In the genomic region with DNA sequence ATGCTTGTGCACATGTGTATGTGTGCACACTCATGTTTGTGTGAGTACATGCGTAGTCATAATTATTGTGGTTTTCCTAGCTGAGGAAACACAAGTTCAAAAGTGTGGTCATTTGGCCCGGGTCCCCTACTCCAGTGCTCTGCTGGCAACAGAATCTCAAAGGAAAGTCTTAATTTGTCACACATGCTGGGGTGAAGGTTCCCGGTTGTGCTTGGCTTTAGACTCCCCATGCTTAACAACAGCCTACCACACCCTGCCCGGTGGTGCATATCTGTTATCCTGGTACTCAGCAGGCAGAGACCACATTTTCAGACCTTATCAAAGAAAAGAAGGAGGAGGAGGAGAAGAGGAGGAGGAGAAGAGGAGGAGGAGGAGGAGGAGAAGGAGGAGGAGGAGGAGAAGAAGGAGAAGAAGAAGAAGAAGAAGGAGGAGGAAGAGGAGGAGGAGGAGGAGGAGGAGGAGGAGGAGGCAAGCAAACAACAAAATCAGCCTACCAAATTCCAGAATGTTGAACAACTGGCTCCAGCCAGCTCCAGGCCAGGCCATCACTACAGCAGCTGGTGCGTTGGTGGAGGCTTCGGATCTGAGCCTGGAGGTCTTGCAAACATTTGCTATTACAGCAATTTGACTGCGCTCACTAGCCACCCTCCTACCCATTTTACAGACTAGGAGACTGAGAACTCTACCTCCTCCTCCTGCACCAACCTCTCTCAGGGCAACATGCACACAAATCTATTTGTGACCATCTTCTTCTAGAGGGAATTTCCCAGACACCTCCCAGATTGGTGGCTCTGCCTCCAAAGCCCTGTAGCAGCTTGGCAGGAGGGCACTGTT, we compare ENCODE assay signal across 10 mouse cellular contexts. TPM values are rescaled to one million over a fixed set of nuclear protein-coding genes. Genes with fewer than 3 reads are reported as not detected.
DNase-seq lines count a peak whose midpoint lies in the region; ATAC-seq and TF ChIP-seq lines count a peak whose summit lies in the region.
"Had no signal": no experiment of that assay in that cellular context is flagged by ENCODE, and none has a peak within 500 bp of the region (broad histone marks: within the 10 kb centered on the region; RNA-seq: fewer than 3 reads in every experiment).

No protein-coding gene starts in this region.

- no peak for ATAC-seq in heart, embryonic 11.5 days (replicated peaks; ENCODE audit: insufficient number of reproducible peaks, low FRiP score, low TSS enrichment)
- ATAC-seq in liver, embryonic 11.5 days (replicated peaks; ENCODE audit: low FRiP score) = peak; percentile 85

- H3K79me3 ChIP-seq in C2C12 (ENCODE audit: low read depth) = no peaks in the 10 kb centered on the region

- H3K27me3 ChIP-seq in heart, embryonic 11.5 days (ENCODE audit: control insufficient read depth, insufficient read depth, low read length) = no peaks in the 10 kb centered on the region
- H3K27me3 ChIP-seq in C2C12 (ENCODE audit: control insufficient read depth, insufficient read depth, insufficient read length) = no peaks in the 10 kb centered on the region
- H3K27me3 ChIP-seq in liver, embryonic 11.5 days (replicated peaks; ENCODE audit: control insufficient read depth, insufficient read depth, low read length) = no peaks in the 10 kb centered on the region
- no peaks in the 10 kb centered on the region for H3K27me3 ChIP-seq in thymus, adult 2 months (ENCODE audit: control insufficient read depth, insufficient read depth, low read length)

- 46% methylated on average over 7 of the region's 7 CpGs for WGBS in heart, embryonic 11.5 days (ENCODE audit: insufficient replicate concordance)
- WGBS in liver, embryonic 11.5 days = 54% methylated on average over 7 of the region's 7 CpGs
- 53% methylated on average over 7 of the region's 7 CpGs for WGBS in thymus, adult 2 months

- H3K36me3 ChIP-seq in heart, embryonic 11.5 days (ENCODE audit: control insufficient read depth, insufficient read depth, low read length) = no peaks in the 10 kb centered on the region
- no peaks in the 10 kb centered on the region for H3K36me3 ChIP-seq in C2C12 (ENCODE audit: control insufficient read depth, insufficient read depth)
- H3K36me3 ChIP-seq in liver, embryonic 11.5 days (ENCODE audit: control insufficient read depth, insufficient read depth, low read length) = no peaks in the 10 kb centered on the region
- no peaks in the 10 kb centered on the region for H3K36me3 ChIP-seq in thymus, adult 2 months (ENCODE audit: control insufficient read depth, insufficient read depth, low read length)

- DNase-seq in heart, adult 11 months = peak; percentile 97
- DNase-seq in heart, adult 9 months (ENCODE audit: low spot score in 2 of 2) = peak; percentile 66 to 70
- DNase-seq in liver, embryonic 11.5 days (ENCODE audit: low spot score) = no peak
- DNase-seq in thymus, adult 2 months = no peak
- DNase-seq in cerebellum, adult 18-20 months = no peak
- no peak for DNase-seq in left cerebral cortex, adult 9 months (ENCODE audit: low spot score in 2 of 2)
- DNase-seq: spleen, adult 18-20 months had no signal

- H3K9me3 ChIP-seq in heart, embryonic 11.5 days (replicated peaks; ENCODE audit: control insufficient read depth, low read length) = no peaks in the 10 kb centered on the region
- no peaks in the 10 kb centered on the region for H3K9me3 ChIP-seq in liver, embryonic 11.5 days (ENCODE audit: control insufficient read depth, low read length)

- no peak for TF ChIP-seq POLR2A in thymus, adult 2 months (IDR thresholded peaks at IDR 0.05; ENCODE audit: control insufficient read depth, extremely low read depth, insufficient read depth, low read length, poor library complexity)

- H3ac ChIP-seq in C2C12 (ENCODE audit: control insufficient read depth, insufficient read length, low read depth) = no peak overlapping the region

- no peak for TF ChIP-seq CTCF in C2C12 (IDR thresholded peaks at IDR 0.05; ENCODE audit: control insufficient read depth, insufficient read depth, insufficient read length)
- TF ChIP-seq CTCF in thymus, adult 2 months (IDR thresholded peaks at IDR 0.05; ENCODE audit: borderline replicate concordance, control insufficient read depth, extremely low read depth, insufficient read depth, low read length, poor library complexity) = no peak

- H3K4me1 ChIP-seq in heart, embryonic 11.5 days (ENCODE audit: control insufficient read depth, insufficient read depth, low read length) = peaks cover 14% of the 10 kb centered on the region
- peaks cover 26% of the 10 kb centered on the region for H3K4me1 ChIP-seq in liver, embryonic 11.5 days (replicated peaks; ENCODE audit: control insufficient read depth, insufficient read depth, low read length)
- H3K4me1 ChIP-seq in thymus, adult 2 months (replicated peaks; ENCODE audit: control insufficient read depth, insufficient read depth, low read length) = no peaks in the 10 kb centered on the region

- H3K4me2 ChIP-seq in heart, embryonic 11.5 days = no peak overlapping the region
- H3K4me2 ChIP-seq in liver, embryonic 11.5 days = no peak overlapping the region

- no peak overlapping the region for H3K27ac ChIP-seq in heart, embryonic 11.5 days (ENCODE audit: low read depth, low read length)
- no peak overlapping the region; the same call in 1 of the 2 replicates for H3K27ac ChIP-seq in liver, embryonic 11.5 days (ENCODE audit: low read depth, low read length)
- no peak overlapping the region for H3K27ac ChIP-seq in thymus, adult 2 months (ENCODE audit: control insufficient read depth, insufficient read depth, low read length)

- no peak overlapping the region for H3K9ac ChIP-seq in heart, embryonic 11.5 days (ENCODE audit: low read depth, low read length)
- H3K9ac ChIP-seq in liver, embryonic 11.5 days (ENCODE audit: low read depth, low read length) = no peak overlapping the region

- no peaks in the 10 kb centered on the region for H3K79me2 ChIP-seq in C2C12 (ENCODE audit: control insufficient read depth, insufficient read depth)

- H3K4me3 ChIP-seq in heart, embryonic 11.5 days (ENCODE audit: low read depth, low read length) = no peak overlapping the region
- H3K4me3 ChIP-seq in C2C12 (ENCODE audit: insufficient read depth, poor library complexity, severe bottlenecking) = no peak overlapping the region
- no peak overlapping the region for H3K4me3 ChIP-seq in liver, embryonic 11.5 days (ENCODE audit: low read depth, low read length)
- H3K4me3 ChIP-seq in thymus, adult 2 months (ENCODE audit: control insufficient read depth, insufficient read depth, low read length) = no peak overlapping the region

TF ChIP-seq in C2C12, 6 proteins besides CTCF, POLR2A, EP300 and RAD21:
- TF ChIP-seq USF1 (IDR thresholded peaks at IDR 0.05; ENCODE audit: low read depth) = no peak
- TF ChIP-seq MYOD1 (IDR thresholded peaks at IDR 0.05; ENCODE audit: control insufficient read depth, insufficient read length, low read depth) = peak; percentile 13
- no peak for TF ChIP-seq CEBPB (IDR thresholded peaks at IDR 0.05; ENCODE audit: low read depth)
- TF ChIP-seq FOSL1 (IDR thresholded peaks at IDR 0.05; ENCODE audit: insufficient read depth, low read length, poor library complexity, severe bottlenecking) = peak; percentile 41
- TF ChIP-seq MAX (IDR thresholded peaks at IDR 0.05) = no peak

RNA-seq across cellular contexts. Expression of a gene that starts 5.5 kb away (rescaled TPM):
- not detected in 2 replicates for polyA plus RNA-seq in heart, embryonic 11.5 days (2014; fragmentation: Nextera tagmentation; extraction: Ambion mirVana)
- polyA plus RNA-seq in C2C12 (2012; fragmentation: generic; extraction: Trizol) = 0.06 TPM
- not detected in 2 replicates for polyA plus RNA-seq in liver, embryonic 11.5 days (2014; fragmentation: Nextera tagmentation; extraction: Ambion mirVana)
- polyA plus RNA-seq in thymus, adult 2 months (2012; rRNA removed) = 0.22 TPM in 1 of 2 replicates, not detected in the other

RNA-seq across cellular contexts. Expression of a gene that starts 17.2 kb away (rescaled TPM):
- not detected in 2 replicates for polyA plus RNA-seq in heart, embryonic 11.5 days (2014; fragmentation: Nextera tagmentation; extraction: Ambion mirVana)
- not detected for polyA plus RNA-seq in C2C12 (2012; fragmentation: generic; extraction: Trizol)
- not detected in 2 replicates for polyA plus RNA-seq in liver, embryonic 11.5 days (2014; fragmentation: Nextera tagmentation; extraction: Ambion mirVana)
- polyA plus RNA-seq in thymus, adult 2 months (2012; rRNA removed) = 1.1 and 1.4 TPM in 2 replicates

RNA-seq across cellular contexts. Expression of a gene that starts 21.0 kb away (rescaled TPM):
- polyA plus RNA-seq in heart, embryonic 11.5 days (2014; fragmentation: Nextera tagmentation; extraction: Ambion mirVana) = 55.5 and 56.4 TPM in 2 replicates
- polyA plus RNA-seq in C2C12 (2012; fragmentation: generic; extraction: Trizol) = 108 TPM
- 19.9 and 20.8 TPM in 2 replicates for polyA plus RNA-seq in liver, embryonic 11.5 days (2014; fragmentation: Nextera tagmentation; extraction: Ambion mirVana)
- 21.6 and 25.6 TPM in 2 replicates for polyA plus RNA-seq in thymus, adult 2 months (2012; rRNA removed)

RNA-seq across cellular contexts. Expression of a gene that starts 38.0 kb away (rescaled TPM):
- polyA plus RNA-seq in heart, embryonic 11.5 days (2014; fragmentation: Nextera tagmentation; extraction: Ambion mirVana) = not detected in 2 replicates
- not detected for polyA plus RNA-seq in C2C12 (2012; fragmentation: generic; extraction: Trizol)
- not detected in 2 replicates for polyA plus RNA-seq in liver, embryonic 11.5 days (2014; fragmentation: Nextera tagmentation; extraction: Ambion mirVana)
- polyA plus RNA-seq in thymus, adult 2 months (2012; rRNA removed) = not detected in 2 replicates
- polyA plus RNA-seq: limb, embryonic 14.5 days had no signal

Comparison
In these comparisons a context has a peak if more than half of its experiments do, and no peak if none do; other contexts are left out.
1. DNase-seq: peak in heart, adult 11 months (single experiment) and heart, adult 9 months (2 of 2); none in liver, embryonic 11.5 days (single experiment), thymus, adult 2 months (single experiment), cerebellum, adult 18-20 months (0 of 2) and left cerebral cortex, adult 9 months (0 of 2).